Mouse (Mus musculus) heart, adult 2 months (tissue): ENCODE measurements at regions not wholly inside any gene's neighbourhood (a gene's known extent, or its start where the extent isn't known, plus 50 kb on each side); places are given as distances from the start of the nearest gene placed in this dataset.

ENCODE experiments used
- DNase-seq, 2 experiments: peaks; one replicate each; pipeline ENCODE4 v3.0.0; 2021
- H3K27ac ChIP-seq: fragments of 200-600 bp; 2 replicates; pipeline ENCODE4 v1.8.1; 2022
- H3K27me3 ChIP-seq: fragments of 200-500 bp; 2 replicates; pipeline ENCODE4 v1.6.1; 2012; ENCODE audit warnings: mild to moderate bottlenecking, low read length, inconsistent platforms, mixed read lengths; ENCODE audit not compliant: control insufficient read depth, insufficient read depth
- H3K36me3 ChIP-seq: fragments of 200-500 bp; 2 replicates; pipeline ENCODE4 v1.6.1; 2012; ENCODE audit warnings: low read length, inconsistent platforms; ENCODE audit not compliant: control insufficient read depth, insufficient read depth
- H3K4me1 ChIP-seq: fragments of 200-500 bp; 2 replicates; pipeline ENCODE4 v1.6.1; 2011; ENCODE audit warnings: low read length; ENCODE audit not compliant: control insufficient read depth, insufficient read depth
- H3K4me3 ChIP-seq: fragments of 200-600 bp; 2 replicates; pipeline ENCODE4 v1.8.1; 2022
- H3K79me2 ChIP-seq: fragments of 200-500 bp; replicated peaks from 2 replicates; pipeline ENCODE4 v1.6.1; 2012; ENCODE audit warnings: mild to moderate bottlenecking, inconsistent platforms, low read length, moderate library complexity, mixed read lengths; ENCODE audit not compliant: control insufficient read depth, insufficient read depth
- H3K9ac ChIP-seq: fragments of 200-500 bp; 2 replicates; pipeline ENCODE4 v1.6.1; 2012; ENCODE audit warnings: low read depth, mild to moderate bottlenecking, control low read depth, inconsistent platforms, low read length, mixed read lengths
- CTCF ChIP-seq: fragments of 200-600 bp; IDR thresholded peaks from 2 replicates; pipeline ENCODE4 v1.8.1; 2022; ENCODE audit warnings: antibody characterized with exemption, mild to moderate bottlenecking, moderate library complexity
- EP300 ChIP-seq: fragments of 200-500 bp; IDR thresholded peaks from 2 replicates; pipeline ENCODE4 v1.6.1; 2011; ENCODE audit warnings: low read depth, low read length, control low read depth; ENCODE audit not compliant: insufficient read depth
- POLR2A ChIP-seq: fragments of 200-500 bp; IDR thresholded peaks from 2 replicates; pipeline ENCODE4 v1.6.1; 2011; ENCODE audit warnings: mild to moderate bottlenecking, low read depth, low read length, control low read depth; ENCODE audit not compliant: insufficient read depth
- WGBS: fragments of 180-500 bp; shearing (Covaris S2); methylation state at CpG from one replicate; pipeline ENCODE4 v1.1.7; 2018; 5-methylcytosine and 5-hydroxymethylcytosine counted together
- intact Hi-C: fragments of 180-260 bp; cut with DNase I; formaldehyde crosslinking; loops from one replicate; pipeline ENCODE4 v1.15.1; 2025

DNA sequence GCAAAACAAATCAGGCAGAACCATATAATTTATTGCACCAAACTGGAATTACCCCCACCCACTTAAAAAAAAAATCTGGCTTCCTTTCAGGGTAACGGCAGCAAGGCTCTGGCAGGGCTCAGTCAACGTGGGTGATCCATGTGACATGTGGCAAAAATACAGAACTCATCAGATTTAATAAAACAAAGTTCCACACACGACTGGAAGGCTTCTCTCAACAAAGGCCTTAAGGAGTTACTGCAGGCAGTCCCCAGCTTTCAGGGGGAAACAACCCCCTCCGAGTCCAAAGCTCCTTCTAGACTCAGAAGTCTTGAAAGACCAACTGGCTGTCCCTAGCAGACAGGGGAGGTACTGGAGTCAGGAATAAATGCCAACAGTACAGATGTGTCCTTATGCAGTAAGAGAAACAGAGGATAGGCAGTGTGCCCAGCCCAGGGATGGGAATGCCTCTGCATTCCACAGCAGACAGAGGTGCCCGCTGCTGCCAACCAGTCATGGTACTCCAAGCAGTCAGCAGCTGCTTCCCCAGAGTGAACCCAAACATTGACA lies 244.0 kb upstream of the Nt5e start:
- DNase-seq: no peak
- peaks cover 2% of the 10 kb centered on the region for H3K4me1 ChIP-seq
- no peak overlapping the region for H3K4me3 ChIP-seq
- H3K9ac ChIP-seq: no peak overlapping the region
- H3K79me2 ChIP-seq: no peaks in the 10 kb centered on the region
- TF ChIP-seq EP300 (no peak), POLR2A (no peak), CTCF (no peak)
- H3K27me3 ChIP-seq: no peaks in the 10 kb centered on the region
- intact Hi-C loops: loop anchor here (10.0 kb wide), 1 partner anchor 238 kb away; no protein-coding TSS in a partner anchor
- H3K27ac ChIP-seq: no peak overlapping the region
- H3K36me3 ChIP-seq: no peaks in the 10 kb centered on the region
- 56% methylated on average over 5 of the region's 5 CpGs for WGBS

- WGBS: 78% methylated on average over 11 of the region's 11 CpGs
- H3K36me3 ChIP-seq: no peaks in the 10 kb centered on the region
- no peak overlapping the region for H3K9ac ChIP-seq
- DNase-seq: peak in 1 of 2 experiments; percentile 16
- intact Hi-C loops: loop anchor here (10.0 kb wide), 1 partner anchor 240 kb away; no protein-coding TSS in a partner anchor
- H3K4me3 ChIP-seq: no peak overlapping the region
- H3K79me2 ChIP-seq: no peaks in the 10 kb centered on the region
- H3K27ac ChIP-seq: no peak overlapping the region
- H3K27me3 ChIP-seq: no peaks in the 10 kb centered on the region
- TF ChIP-seq POLR2A: no peak
- no peak for TF ChIP-seq CTCF
- TF ChIP-seq EP300: no peak
- peaks cover 2% of the 10 kb centered on the region for H3K4me1 ChIP-seq
Observed at GRCm38 (mm10) chr9:88085181-88085816, 241.7 kb upstream of the Nt5e start.

DNA sequence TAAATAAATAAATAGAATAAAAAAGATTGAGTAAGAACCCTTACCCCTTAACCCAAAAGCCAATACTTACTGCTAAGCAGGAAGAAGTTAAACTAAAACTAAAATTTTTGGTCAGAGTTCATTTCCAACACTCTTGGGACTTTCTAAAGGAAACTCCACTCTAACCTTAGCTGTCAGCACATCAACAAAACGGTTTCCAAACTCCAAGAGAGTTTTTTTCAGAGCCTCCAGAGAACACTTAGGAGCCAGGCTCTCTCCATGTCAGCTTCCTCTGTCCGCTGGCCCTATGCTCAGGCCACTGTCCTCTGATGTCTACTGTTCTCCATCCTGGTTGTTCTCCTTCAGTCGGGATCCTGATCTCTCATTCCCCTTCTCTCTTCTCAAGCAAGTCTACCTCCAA lies 241.1 kb upstream of the Nt5e start:
- WGBS: 41% methylated on average over 3 of the region's 3 CpGs
- Histone ChIP-seq H3K27me3 (no peaks in the 10 kb centered on the region), H3K36me3 (no peaks in the 10 kb centered on the region), H3K79me2 (no peaks in the 10 kb centered on the region), H3K9ac (no peak overlapping the region), H3K4me1 (peaks cover 2% of the 10 kb centered on the region), H3K27ac (no peak overlapping the region), H3K4me3 (no peak overlapping the region)
- TF ChIP-seq EP300 (no peak), CTCF (no peak), POLR2A (no peak)
- peak in 1 of 2 experiments; percentile 18 for DNase-seq
- intact Hi-C loops: loop anchor here (10.0 kb wide), 1 partner anchor 241 kb away; no protein-coding TSS in a partner anchor

DNA sequence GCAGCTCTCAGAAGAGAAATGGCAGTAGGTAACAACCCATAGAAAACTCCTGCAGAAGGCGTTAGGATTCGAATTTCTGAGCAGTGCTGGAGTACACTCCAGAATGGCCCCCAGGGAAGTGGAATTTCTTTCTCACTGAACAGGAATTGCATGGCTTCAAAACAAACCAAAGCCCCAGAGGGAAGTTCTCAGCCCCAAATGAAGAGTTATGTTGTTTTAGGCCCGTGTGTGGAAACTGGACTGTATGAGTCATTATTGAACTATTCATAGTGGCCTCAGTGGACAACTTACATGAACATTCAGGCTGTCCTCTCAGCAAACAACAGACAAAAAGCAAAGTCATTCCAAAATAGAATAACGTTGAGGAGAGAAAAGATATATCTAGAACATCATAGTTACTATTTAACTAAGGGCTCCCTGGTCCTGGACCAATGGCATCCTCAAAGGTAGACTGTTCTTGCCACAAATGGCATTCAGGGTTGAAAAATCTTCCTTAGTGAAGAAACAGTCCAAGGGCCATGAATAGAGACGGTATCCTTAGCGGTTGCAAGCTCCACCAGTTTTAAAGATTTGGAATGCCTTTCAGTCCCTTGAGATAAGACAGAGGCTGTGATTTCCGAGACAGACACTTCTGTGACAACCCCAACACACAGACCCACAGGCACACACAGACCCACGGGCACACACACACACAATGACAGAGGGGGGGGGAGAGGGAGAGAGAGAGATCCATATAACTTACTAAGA lies 235.0 kb upstream of the Nt5e start:
- H3K27ac ChIP-seq: no peak overlapping the region
- H3K36me3 ChIP-seq: no peaks in the 10 kb centered on the region
- H3K9ac ChIP-seq: no peak overlapping the region
- TF ChIP-seq CTCF: no peak
- TF ChIP-seq EP300: no peak
- no peak for TF ChIP-seq POLR2A
- H3K79me2 ChIP-seq: no peaks in the 10 kb centered on the region
- no peaks in the 10 kb centered on the region for H3K27me3 ChIP-seq
- WGBS: 24% methylated on average over 8 of the region's 8 CpGs
- no peak overlapping the region for H3K4me3 ChIP-seq
- intact Hi-C loops: no loop called here
- peak in 1 of 2 experiments; percentile 36 for DNase-seq
- peaks cover 2% of the 10 kb centered on the region; the same call in 1 of the 2 replicates for H3K4me1 ChIP-seq

DNA sequence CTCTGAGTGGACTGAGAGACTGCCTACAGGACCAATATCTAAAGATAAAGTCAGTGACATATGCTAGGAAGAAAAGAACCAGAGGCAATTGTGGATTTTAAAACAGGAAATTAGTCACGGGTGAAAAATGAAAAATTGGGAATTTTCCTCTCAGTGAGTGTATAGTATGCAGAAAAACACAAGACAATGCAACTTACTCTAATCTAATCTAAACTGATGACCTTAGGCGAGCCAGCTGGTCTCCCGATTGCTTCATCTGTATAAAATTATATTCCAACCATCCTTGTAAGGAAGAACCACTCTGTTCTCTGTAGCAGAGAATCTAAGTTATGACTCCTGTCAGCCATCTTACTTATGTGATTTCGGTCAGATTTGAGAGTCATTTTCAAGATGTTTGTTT lies 234.4 kb upstream of the Nt5e start:
- H3K9ac ChIP-seq: no peak overlapping the region
- H3K27me3 ChIP-seq: no peaks in the 10 kb centered on the region
- WGBS: 39% methylated on average over 4 of the region's 4 CpGs
- intact Hi-C loops: no loop called here
- no peak for DNase-seq
- H3K79me2 ChIP-seq: no peaks in the 10 kb centered on the region
- no peak overlapping the region for H3K27ac ChIP-seq
- H3K4me1 ChIP-seq: peaks cover 2% of the 10 kb centered on the region; the same call in 1 of the 2 replicates
- no peak overlapping the region for H3K4me3 ChIP-seq
- TF ChIP-seq POLR2A (no peak), CTCF (no peak), EP300 (no peak)
- H3K36me3 ChIP-seq: no peaks in the 10 kb centered on the region

GRCm38 (mm10) chr9:88113094-88113493 lies 213.9 kb upstream of the Nt5e start:
- 38% methylated on average over 1 of the region's 1 CpGs for WGBS
- no peak for DNase-seq
- H3K27me3 ChIP-seq: no peaks in the 10 kb centered on the region
- TF ChIP-seq CTCF (peak; percentile 42), POLR2A (no peak)
- H3K9ac ChIP-seq: no peak overlapping the region
- H3K79me2 ChIP-seq: no peaks in the 10 kb centered on the region
- intact Hi-C loops: loop anchor here (1.0 kb wide), 1 partner anchor 109 kb away; no protein-coding TSS in a partner anchor
- H3K36me3 ChIP-seq: no peaks in the 10 kb centered on the region
- H3K4me1 ChIP-seq: no peaks in the 10 kb centered on the region
- H3K27ac ChIP-seq: no peak overlapping the region
- H3K4me3 ChIP-seq: no peak overlapping the region
